Mouse (Mus musculus) thymus, postnatal 10 days (tissue): ENCODE measurements around the gene Krt6b.
"Not testable (repeated sequence)": the region's sequence is repeated elsewhere in the genome, so short reads cannot be mapped to it uniquely, and the experiment has no call there.

Source experiments
- DNase-seq, 2 experiments: peaks; one replicate each; pipeline ENCODE4 v3.0.0; 2021; ENCODE audit warnings: low spot score in 2 of 2

Krt6b gene

DNA sequence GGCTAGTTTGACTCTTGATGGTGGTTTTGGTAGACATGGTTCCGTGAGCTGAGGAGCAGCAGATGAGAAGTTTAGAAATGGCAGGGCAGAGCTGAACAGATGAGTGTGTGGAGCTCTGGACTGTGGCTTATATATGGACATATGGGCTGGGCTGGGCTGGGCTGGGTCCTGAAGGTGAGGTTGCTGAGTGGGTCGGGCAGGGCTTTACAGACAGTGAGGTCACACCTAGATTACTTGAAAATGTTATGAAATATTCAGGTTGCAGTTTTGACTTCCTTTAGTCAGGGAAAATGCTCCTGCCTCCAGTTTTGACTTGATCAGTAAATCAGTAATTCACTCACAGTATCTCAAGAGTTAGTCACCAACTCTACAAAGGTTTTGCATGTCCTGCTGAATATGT is at the start of gene Krt6b:
Gene Krt6b (minus strand): TSS at position 101 of the 400 bp plus-strand sequence.
- no peak for DNase-seq

- DNase-seq, result no peak
Observed at GRCm38 (mm10) chr15:101724686-101725085, 44.6 kb upstream of the Krt6b start.

GRCm38 (mm10) chr15:101715831-101716230 is 35.7 kb upstream of the Krt6b start:
- no peak for DNase-seq

DNA sequence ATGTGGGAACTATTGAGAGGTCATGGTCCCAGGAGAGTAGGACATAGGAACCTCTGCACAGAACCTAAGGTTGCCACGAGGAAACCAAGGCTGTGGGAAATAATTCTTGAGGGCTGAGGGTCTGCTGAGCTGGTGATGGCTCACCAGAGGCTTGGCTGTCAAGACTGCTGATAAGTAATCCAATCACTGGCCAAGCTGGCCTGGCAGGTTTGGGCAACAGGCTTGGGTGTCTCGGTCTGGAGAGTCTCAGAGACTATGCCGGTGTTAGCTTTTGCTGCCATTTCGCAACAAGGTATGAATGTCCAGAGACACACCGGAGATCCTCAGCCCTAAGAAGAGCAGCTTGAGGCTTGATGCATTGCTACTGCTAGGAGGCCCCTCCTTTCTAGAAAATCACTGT is 34.3 kb upstream of the Krt6b start:
- no peak for DNase-seq

- DNase-seq, result no peak
Observed at GRCm38 (mm10) chr15:101713731-101714130, 33.6 kb upstream of the Krt6b start.

GRCm38 (mm10) chr15:101712720-101713119 is 32.6 kb upstream of the Krt6b start, which contains the start of gene Krt5:
TSS of gene Krt5 (minus strand) at chr15:101712898.
- DNase-seq, result no peak

DNA sequence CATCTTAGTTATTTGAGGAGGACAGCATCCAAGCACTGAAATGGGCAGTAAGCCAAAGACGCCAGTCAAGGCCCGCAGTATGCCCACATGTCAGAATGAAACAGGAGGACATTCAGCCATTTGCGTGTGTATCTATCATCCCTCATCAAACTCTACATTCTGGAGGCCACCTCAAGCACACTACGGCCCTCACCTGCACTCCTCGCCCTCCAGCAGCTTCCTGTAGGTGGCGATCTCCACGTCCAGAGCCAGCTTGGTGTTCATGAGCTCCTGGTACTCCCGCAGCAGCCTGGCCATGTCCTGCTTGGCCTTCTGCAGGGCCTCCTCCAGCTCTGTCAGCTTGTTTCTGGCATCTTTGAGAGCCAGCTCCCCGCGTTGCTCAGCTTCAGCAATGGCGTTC is 28.6 kb upstream of the Krt6b start:
- DNase-seq, result no peak

DNA sequence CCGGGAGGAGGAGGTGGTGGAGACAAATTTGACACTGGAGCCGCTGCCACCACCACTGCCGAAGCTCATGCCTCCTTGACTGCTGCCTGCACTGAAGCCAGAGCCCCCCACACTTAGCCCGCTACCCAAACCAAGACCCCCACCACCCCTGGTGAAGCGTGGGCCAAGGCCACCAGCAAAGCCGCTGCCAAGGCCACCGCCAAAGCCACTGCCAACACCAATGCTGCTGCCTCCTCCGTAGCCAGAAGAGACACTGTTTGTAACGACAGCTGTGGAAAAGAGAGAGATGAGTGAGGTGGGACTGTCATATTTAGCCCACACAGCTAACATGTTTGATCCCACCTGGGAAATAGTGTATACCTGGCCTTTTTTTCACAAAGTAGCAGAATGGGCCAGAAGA is 27.4 kb upstream of the Krt6b start:
- no peak for DNase-seq

DNA sequence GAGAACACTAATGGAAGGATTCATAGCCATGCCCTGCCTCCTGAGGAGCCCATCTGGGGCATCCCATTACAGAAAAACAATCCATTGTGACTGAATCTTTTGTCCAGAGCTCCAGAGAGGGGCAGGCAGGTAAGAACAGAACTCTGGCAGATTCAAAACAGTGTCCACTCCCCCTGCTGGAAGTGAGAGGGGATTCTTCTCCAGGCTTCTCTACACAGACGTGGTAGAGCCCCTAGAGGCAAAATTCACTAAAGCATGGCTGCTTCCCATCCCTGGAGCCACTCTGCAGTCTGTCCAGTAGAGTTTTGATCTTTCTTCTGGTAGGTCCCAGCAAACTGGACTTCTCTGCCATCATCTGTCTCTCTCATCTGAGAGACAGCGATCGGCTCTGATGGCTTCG is 24.0 kb upstream of the Krt6b start:
- no peak for DNase-seq

DNA sequence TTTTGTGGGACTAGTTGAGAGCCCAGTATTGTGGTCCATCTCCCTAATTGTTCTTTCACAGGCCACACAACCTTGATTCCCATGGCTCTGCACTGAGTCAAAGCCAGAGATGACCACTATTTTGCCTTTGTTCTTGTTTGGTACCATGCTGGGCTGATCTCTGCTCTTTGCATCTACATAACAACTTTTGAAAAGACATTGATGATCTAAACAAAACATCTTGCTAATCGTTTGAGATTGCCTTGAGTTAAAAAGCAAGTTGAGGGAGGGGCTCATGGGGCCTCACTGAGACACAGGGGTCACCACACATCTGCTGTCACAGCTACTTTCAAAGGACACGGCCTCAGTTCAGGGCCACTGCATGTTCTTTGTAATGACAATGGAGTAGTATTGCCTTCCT is 22.3 kb upstream of the Krt6b start:
- no peak for DNase-seq

GRCm38 (mm10) chr15:101699866-101700265 is 19.8 kb upstream of the Krt6b start:
- DNase-seq, result no peak

- no peak for DNase-seq
Observed at GRCm38 (mm10) chr15:101699192-101699591, 19.1 kb upstream of the Krt6b start.

DNA sequence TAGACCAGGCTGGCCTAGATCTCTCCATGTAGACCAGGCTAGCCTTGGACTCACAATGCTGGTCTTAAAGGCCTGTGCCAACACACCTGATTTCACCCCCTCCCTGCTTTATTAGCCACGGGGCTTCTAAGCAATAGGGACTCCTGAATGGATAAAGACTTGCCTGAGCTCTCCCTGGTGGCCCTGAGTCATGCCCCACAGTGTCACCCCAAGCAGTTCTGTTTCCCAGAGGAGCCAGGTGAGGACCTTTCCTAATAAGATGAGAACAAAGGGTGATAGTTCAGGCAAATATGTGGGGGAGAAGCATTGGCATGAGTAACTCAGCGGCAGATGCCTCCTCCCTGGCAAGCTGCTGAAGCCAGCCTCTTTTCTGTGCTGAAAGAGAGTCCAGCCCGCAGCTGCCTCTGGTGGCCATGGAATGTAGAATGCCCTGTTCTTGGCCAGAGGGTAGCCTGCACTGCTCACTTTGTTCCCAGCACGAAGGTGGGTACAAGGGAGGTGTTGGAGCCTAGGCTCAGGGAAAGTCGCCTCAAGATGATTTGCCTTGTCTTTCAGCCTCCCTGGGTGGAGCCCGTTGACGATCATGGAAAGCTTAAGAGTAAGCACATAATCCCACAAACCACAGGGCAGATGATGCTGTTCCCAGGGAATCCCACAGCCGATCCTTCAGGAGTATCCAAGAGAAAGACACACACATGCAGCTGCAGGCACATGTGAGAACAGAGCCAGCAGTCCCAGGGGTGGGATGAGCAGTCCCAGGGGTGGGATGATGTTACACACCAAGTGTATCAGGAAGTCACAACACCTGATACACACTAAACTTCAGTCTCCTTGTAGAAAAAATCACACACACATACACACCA is 17.5 kb upstream of the Krt6b start:
- DNase-seq, result no peak

GRCm38 (mm10) chr15:101694207-101694606 is 14.1 kb upstream of the Krt6b start, which contains the start of gene Krt6a:
TSS of gene Krt6a (minus strand) at chr15:101694307.
- DNase-seq, result no peak

DNA sequence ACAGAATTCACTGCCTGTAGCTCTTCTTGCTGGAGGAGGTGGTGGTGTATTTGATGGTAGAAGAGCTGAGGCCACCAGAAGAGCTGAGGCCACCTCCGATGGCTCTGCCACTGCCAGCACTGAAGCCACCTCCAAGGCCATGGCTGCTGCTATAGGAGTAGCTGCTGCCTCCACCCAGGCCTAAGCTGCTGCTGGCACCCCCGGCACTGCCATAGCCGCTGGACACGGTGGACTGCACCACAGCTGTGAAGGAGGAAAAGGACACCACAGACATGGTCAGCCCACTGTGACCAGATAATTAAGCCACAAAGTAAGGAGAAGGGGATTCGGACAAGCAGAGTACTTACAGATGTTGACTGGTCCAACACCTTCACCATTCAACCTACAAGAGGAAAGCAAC is 10.4 kb upstream of the Krt6b start:
- DNase-seq, result not testable (repeated sequence)

GRCm38 (mm10) chr15:101688161-101688560 is 8.1 kb upstream of the Krt6b start:
- no peak for DNase-seq

DNA sequence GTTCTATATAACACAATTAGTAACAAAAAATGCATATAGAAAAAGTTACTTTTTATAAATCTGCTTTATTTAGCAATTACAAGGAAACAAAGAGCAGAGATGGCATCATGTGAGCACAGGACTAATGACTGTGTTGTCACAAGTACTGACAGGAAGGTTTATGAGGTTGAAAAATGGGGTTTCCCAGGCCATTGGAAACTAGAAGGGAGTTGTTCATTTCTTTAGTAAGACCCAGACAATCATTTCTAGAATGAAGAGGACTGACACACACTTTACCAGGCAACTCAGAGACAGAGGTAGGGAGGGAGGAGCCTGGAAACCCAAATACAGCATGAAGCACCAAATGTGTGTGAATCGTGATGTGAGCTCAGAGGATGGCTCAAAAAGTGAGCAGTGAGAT is 4.1 kb downstream of the Krt6b start:
- DNase-seq, result no peak

- DNase-seq, result no peak
Observed at GRCm38 (mm10) chr15:101652736-101653265, 27.3 kb downstream of the Krt6b start.

DNA sequence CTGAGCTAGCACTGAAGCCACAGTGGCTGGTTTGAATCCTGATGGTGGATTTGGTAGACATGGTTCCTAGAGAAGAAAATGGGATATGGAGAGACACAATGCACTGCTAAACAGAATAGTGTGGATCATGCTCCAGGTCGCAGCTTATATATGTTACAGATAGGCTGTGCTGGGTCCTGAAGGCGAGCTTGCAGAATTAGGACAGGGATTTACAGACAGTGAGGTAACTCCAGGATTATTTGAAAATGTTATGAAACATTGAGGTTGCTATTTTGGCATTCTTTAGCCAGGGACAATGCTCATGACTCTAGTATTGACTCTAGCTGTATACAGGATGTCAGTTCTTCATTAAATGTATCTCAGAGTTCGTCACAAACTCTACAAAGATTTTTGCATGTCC is 32.8 kb downstream of the Krt6b start, which contains the start of gene Gm5478:
Gene Gm5478 (minus strand): TSS at position 101 of the 400 bp plus-strand sequence.
- DNase-seq, result no peak

DNA sequence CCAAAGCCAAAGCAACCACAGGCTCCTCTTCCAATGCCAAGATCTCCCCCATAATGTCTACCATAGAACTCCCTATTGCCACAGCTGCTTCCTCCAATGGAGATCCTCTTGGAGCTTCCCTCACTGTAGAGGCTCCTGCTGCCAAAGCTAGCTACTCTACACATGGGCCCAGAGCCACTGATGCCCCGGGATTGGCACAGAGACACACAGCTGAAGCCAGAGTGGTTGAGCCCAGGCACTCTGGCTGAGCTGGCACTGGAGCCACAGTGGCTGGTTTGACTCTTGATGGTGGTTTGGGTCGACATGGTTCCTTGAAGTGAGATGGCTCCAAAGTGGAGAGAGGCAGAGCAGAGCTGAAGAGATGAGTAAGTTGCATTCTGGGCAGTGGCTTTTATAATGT is 52.2 kb downstream of the Krt6b start, which contains the start of gene Gm5414:
Gene Gm5414 (minus strand): TSS at position 305 of the 400 bp plus-strand sequence.
- no peak for DNase-seq
